Mouse (Mus musculus): ENCODE data around the gene Taf1d.
"Not testable (repeated sequence)": the region's sequence is repeated elsewhere in the genome, so short reads cannot be mapped to it uniquely, and the experiment has no call there.

Taf1d gene

DNA sequence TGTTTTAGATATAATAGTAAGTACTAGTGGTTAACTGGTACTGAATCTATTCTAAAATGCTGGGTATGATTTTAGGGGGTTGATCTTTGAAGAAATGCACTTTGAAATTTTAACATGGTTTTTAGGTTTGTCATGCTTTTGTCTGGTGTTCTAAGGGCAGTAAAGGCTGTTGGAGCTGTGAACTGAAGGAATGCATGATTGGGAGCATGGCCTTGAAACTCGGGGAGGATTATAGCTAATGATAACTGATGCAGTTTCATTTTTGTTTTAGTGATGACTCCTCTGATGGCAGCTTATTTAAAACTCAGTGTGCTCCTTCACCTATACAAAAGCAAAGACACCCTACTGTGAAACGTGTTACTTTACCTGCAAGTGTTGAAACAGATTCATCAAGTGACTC lies 2.2 kb downstream of the Taf1d start:
- DNase-seq (ENCODE audit: low spot score in 2 of 2) = no peak

DNA sequence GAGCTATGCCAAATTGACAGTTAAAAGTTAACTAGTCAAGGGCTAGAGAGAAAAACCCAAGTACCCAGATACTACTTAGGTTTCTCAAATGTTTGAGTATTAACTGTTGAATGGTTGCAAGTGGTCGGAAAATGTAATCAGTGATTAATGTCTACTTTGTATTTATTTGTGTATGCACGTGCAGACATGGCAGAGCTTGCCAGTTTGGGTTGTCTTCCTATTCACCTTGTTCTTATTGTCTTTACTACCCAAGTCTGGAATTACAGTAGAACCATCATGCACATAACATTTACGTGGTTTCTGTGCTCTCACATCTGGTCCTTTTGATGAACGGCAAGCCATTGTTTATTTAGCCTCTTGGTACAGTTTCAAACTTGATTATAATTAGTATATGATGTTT lies 3.4 kb downstream of the Taf1d start:
- DNase-seq (ENCODE audit: low spot score in 2 of 2) = no peak

DNA sequence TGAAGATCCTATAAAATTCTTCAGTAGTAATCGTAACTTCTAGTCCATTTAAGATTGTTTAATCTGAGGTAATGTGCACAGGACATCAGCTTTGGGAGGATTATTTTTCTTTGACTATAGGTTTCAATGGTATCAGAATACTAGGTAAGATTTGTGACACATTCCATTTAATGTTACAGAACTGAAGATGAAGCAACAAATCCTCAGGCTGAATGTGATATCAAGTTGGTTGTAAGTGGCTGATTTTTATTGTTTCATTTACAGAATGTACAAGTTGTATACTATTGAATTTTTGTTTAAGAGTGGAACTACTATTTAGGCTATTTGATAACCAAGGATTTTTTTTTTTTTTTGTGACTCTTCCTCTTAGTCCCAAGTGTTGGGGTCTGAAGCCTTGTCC lies 4.2 kb downstream of the Taf1d start:
- no peak for DNase-seq (ENCODE audit: low spot score in 2 of 2)

DNA sequence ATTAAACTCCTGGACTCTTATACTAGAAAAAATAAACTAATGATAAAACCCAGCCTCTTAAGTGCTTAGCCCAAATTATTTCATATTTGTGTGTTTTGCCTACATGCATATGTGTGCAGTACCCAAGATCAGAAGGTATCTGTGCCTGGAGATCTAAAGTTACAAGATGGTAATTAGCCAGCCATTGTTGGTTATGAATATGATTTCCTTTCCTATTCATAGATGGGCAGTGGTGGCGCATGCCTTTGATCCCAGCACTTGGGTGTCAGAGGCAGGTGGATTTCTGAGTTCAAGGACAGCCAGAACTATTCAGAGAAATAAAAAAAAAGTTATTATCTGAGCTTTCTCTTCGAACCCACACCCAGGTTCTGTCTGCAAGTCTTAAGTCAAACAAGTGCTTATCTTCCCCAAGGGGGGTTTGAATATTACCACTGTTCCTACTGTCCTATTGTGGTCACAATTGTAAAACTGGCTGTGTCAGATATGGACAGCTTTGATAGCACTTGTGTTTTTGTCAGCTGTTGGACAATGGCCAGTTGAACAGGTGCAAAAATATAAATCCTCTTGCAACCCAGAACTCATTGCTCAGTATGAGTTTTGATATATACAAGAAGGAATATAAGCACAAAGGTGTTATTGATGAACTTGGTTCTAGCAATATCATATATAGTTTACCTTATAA lies 6.2 kb downstream of the Taf1d start:
- no peak for DNase-seq (ENCODE audit: low spot score in 2 of 2)

DNA sequence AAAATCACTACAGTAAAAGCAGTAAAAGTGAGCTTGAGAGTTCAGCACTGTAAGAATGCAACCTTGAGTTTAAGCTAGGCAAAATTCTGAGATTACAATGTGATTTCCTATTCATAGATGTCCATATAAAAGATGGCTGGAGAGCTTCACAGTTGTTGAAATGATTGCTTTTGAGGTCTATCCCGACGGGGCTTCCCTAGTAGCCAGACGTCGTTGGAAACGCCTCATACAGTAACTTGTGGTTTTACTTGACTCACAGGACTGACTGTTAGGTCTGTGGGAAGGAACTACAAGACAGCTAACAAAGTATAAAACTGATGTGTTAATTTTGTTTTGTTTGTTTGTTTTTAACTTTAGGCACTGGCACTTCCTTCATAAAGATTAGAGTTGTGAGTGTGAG lies 7.6 kb downstream of the Taf1d start:
- no peak for DNase-seq (ENCODE audit: low spot score in 2 of 2)

DNA sequence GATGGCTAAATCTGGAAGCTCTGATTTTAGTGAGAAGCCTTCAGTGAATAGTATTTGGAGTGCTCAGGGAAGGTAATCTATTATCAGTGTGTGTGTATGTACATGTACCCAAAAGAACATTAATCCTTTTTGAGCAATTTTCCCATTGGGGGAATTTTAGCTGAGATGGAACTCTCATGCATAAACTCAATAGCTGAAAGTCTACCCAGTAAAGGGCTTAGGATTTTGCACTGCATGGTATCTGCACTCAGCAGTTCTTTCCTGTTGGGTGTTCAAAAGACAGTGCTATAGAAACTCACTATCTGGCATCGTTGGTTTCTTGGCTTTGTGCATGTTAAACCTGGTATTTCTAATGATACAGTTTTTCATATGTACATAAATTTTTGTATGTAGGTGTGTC lies 8.6 kb downstream of the Taf1d start:
- DNase-seq (ENCODE audit: low spot score in 2 of 2) = no peak

DNA sequence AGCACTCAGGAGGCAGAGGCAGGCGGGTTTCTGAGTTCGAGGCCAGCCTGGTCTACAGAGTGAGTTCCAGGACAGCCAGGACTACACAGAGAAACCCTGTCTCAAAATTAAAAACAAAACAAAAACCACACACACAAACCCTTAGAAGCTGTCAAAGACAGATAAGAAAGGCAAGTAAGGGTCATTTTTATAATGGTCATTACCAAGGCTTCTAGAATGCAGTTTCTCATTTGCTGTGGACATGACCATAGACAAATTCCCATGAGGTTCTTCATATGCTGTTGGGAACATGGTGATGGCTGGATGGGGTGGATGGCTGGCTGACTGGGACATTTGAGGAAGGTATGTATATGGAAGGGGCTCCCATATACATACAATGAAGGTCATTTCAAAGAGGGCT lies 10.3 kb downstream of the Taf1d start:
- not testable (repeated sequence) for DNase-seq (ENCODE audit: low spot score in 2 of 2)

DNA sequence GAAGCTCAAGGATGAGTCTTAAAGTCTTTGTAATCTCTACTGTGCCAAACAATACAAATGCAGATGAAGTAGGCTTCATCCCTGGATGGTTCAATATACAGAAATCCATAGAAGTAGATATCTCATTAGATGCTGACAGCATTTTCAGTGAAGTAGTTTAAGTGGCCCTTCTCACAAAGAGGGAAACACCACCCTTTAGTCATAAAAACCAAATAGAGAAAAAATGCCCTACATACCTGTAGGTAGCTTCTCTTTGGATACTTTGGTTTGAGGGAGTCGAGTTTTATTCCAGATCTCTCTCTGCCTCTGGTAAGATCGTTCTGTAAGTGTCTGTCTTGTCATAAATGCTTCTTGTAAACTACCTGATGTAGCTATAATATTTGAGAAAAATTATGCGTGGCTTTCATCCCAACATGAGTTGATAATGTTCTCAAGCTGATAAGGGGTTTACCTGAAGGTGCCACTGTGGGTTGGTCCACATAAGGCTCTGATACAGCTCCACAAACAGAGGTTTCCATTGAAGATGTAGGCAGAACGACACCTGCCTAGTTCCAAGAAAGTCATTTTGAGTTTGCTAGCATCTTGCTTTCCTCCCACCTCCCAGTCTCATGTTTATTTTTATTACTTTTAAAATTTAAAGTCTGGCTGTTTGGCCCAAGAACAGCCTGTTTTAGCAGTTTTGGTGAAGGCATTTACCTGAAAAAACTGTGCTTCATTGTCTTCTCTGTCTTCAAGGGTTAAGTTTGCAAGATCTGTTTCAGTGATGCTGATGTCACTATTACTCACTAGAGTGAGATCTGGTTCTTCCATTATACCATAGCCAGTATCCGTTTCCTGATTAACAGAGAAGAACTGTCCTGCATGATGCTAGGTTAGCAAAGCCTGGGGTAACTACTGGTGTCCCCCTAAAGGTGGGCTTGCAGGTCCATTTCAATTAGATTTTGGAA lies 11.5 kb downstream of the Taf1d start:
- DNase-seq (ENCODE audit: low spot score in 2 of 2) = no peak

DNA sequence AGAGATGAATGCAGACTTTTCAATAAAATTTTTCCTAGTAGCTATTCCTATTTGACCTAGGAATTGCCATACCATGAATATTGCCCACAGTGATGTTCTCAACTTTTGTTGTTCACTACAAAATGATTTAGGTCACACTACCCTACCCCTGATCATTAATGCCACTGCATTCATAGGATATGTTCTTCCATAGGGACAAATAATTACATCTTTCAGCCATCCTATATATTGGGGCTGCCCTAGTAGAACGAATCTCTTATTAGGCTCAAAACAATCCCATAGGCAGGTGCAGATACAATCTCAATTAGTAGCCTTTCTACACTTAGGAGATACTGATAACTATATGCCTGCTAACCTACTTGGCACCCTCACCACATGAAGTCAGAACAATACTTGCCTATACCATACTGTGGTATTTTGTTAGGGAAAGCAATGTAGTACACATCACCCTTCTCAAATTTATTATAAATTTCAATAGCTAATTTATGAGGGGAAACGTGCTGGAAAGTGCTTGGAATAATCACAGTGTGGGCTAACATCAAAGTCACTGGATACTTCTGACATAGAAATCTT lies 12.2 kb downstream of the Taf1d start:
- DNase-seq (ENCODE audit: low spot score in 2 of 2) = no peak

DNA sequence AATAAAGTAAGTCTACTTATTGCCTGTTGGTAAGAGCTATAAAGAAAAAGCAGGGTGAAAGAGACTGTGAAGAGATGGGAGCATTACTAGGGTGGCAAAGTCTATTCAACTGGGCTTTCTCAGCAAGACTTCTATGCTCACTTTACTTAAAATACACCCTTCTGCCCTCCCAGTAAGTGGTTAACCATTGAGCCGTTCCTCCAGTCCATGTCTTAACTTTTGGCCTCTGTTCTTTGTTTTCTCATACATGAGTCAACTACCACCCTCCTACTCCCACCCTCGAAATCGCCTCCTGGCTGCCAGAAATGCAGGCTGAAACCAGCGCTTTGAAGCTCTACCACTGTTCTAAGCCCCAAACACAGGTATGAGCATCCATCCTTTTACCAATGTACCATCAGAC lies 31.8 kb downstream of the Taf1d start:
- DNase-seq (ENCODE audit: low spot score in 2 of 2) = no peak

DNA sequence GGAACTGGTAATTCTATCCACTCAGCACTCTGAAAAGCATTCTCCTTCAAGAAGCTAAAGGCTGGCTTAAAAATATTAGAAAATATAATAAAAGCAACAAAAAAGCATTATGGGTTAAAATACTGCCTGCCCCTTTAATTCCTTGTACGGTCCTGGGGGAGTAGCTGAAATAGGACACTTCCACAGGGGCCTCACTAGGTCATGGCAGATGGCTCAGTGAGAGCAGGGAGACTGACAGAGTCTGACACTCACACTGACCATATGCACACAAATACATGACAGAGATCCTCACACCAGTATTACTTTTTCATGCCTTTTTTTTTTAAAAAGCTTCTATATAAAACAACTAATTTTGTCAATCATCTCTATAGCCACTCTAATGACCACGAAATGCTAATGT lies 43.9 kb downstream of the Taf1d start:
- no peak for DNase-seq (ENCODE audit: low spot score in 2 of 2)

DNA sequence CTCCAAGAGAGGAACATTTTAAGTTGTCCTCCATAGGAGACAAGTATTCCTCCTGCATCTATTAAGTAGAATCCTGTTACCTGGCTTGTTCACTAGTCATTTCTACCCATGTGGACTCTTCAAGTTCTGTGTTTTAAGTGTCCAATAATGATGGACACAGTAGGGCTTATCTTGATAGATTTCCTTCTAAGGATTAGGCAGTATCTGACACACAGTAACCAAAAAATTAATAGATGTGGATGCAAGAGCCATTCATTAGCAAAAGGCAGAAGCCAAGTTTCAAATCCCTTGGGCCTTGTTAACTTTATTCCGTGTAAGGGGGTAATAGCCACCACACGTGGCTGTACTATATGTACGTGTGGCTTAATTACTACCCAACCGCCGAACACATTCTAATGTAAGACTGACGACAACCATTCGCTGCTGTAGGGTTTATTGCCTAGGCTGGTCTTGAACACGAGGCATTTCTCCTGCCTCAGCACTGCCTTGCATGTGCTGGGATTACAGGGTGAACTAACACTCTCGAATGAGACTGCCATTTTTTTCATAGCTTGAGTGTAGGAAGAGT lies 51.0 kb downstream of the Taf1d start:
- DNase-seq (ENCODE audit: low spot score in 2 of 2) = no peak

DNA sequence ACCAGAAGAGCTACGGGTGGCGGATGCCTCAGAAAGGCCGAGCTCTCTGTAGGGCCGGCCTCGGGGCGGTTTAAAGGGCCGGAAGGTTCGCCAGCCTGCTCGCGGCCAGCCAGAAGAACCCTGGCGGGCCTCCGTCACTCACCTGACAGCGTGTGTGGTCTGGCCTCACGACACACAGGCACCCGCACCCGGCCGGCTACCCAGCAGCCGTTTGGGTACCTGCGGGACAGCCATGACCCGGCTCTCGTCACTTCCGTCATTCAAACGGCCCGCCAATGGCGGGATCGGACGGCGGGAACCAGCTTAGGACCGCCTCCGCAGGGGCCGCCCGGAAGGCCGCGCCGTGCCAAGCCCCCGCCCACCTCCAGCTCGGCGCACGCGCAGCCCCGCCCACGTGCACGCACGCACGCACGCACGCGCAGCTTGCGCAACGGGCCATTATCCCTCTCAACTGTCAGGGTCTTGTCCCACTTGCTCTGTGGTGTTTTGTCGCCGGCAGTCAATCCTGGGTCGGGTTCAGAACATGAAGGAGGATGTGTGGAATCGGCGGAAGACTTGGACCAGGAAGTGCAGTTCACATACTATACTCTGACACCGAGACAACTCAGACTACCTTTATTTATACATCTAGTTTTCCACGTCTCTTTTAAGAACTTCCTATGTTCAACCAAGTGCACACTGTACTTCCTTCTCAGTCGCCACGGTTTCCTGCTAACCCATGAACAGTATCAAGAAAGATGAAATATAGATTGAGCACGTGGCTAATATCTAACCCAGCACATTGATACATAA lies 51.7 kb downstream of the Taf1d start, which contains the start of gene Cep295:
Gene Cep295, minus strand, starts transcription at position 305 of the 792 bp plus-strand sequence.
- DNase-seq (ENCODE audit: low spot score in 2 of 2) = peak; percentile 98

DNA sequence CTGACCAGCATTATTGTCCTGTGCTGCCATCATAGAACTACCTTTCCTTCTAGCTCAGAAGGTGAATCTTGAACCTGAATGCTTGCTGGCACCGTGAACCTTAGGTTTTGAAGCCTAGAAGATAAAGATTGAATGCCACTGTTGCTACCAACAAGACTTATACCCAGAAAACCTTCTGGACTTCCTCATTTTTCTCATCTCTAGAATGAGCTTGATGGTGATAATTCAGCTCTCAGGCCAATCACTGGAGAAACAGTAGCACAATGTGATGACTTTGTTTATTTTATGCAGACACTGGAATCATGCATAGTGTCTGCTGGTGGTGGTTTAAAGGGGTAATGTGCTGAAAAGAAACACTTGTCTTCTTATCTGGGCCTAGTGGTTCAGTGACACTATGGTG lies 58.8 kb downstream of the Taf1d start:
- DNase-seq (ENCODE audit: low spot score in 2 of 2) = no peak

DNA sequence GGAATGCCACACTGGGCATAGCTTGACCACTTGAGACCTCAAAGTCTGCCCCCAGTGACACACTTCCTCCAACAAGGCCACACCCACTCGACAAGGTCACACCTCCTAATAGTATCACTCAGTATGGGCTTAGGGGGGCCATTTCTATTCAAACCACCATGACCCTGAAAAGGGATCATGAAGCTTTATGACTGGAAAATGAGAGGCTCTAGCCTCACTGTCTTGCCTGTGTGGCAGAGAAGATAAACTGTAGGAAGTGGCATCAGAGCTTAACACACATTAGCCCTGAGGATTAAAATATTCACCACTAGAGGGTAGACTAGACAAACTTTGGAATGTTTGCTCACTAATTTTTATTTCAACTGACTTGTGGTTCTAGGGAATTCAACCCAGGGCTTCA lies 59.8 kb downstream of the Taf1d start:
- DNase-seq (ENCODE audit: low spot score in 2 of 2) = no peak

DNA sequence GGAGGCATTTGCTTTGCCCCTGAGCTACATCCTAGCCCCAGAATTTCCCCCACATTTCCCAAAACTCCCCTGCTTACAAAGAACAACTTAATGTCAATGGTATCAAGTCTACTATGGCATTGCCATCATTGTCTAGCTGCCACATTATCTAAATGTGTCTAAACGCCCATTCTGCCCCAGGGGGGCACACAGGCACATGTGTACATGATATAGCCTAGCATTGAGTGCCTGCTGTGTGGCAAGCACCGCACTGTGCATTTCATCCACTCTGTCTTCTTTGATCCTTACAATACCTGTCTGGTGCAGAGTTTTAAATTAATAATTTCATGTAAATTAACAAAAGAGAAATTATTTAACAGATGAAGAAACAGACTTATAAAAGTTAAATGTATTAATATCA lies 60.2 kb downstream of the Taf1d start:
- no peak for DNase-seq (ENCODE audit: low spot score in 2 of 2)

Measured in right cerebral cortex, postnatal 10 days (tissue).